ENCODE assay signal across 8 mouse cellular contexts in genomic region chr2:138245631-138246289, GRCm38 (mm10). TPM values are rescaled to one million over a fixed set of nuclear protein-coding genes. Genes with fewer than 3 reads are reported as not detected.
DNase-seq lines count a peak whose midpoint lies in the region; ATAC-seq lines count a peak whose summit lies in the region.

No protein-coding gene starts in this region.

- no peak for DNase-seq in frontal cortex, postnatal 25 days (ENCODE audit: low spot score in 2 of 2)
- peak; percentile 62 for DNase-seq in NIH3T3 (ENCODE audit: low read depth)
- peak; percentile 27 to 70 for DNase-seq in gastrocnemius, postnatal 4 days (ENCODE audit: low spot score in 2 of 2)
- DNase-seq in kidney, postnatal 4 days: peak; percentile 40 to 49
- peak; percentile 60 to 77 for DNase-seq in lung, postnatal 4 days
- no peak for DNase-seq in thymus, postnatal 4 days
- DNase-seq in cerebellum, adult 11 months: no peak

- ATAC-seq in frontal cortex, adult (ENCODE audit: low TSS enrichment): peak; percentile 99

RNA-seq across cellular contexts. Expression of gene Btbd3, which starts 10.6 kb away (rescaled TPM):
- 10 to 100 TPM; 27.4 to 31.3 TPM for total RNA-seq in gastrocnemius, postnatal 4 days (2021)

Comparison
In these comparisons a context has a peak if more than half of its experiments do, and no peak if none do; other contexts are left out.
1. DNase-seq: peak in NIH3T3 (single experiment), gastrocnemius, postnatal 4 days (2 of 2), kidney, postnatal 4 days (2 of 2) and lung, postnatal 4 days (2 of 2); none in frontal cortex, postnatal 25 days (0 of 2), thymus, postnatal 4 days (single experiment) and cerebellum, adult 11 months (single experiment).